Mouse (Mus musculus): ENCODE data around the gene Olfr228.
"Not testable (repeated sequence)": the region's sequence is repeated elsewhere in the genome, so short reads cannot be mapped to it uniquely, and the experiment has no call there.

Olfr228 gene

GRCm38 (mm10) chr2:86487286-86487685 lies at the start of gene Olfr228:
Olfr228 (minus strand) TSS chr2:86487386.
- no peak for DNase-seq (ENCODE audit: low spot score)

- no peak for DNase-seq (ENCODE audit: low spot score)
Observed at GRCm38 (mm10) chr2:86530991-86531390, 43.8 kb upstream of the Olfr228 start.

GRCm38 (mm10) chr2:86508161-86508560 lies 21.0 kb upstream of the Olfr228 start, which contains the start of gene Olfr1076:
Olfr1076 (plus strand) TSS chr2:86508461.
- DNase-seq (ENCODE audit: low spot score) = no peak

- no peak for DNase-seq (ENCODE audit: low spot score)
Observed at GRCm38 (mm10) chr2:86464442-86465109, 22.6 kb downstream of the Olfr228 start.

GRCm38 (mm10) chr2:86460434-86460833 lies 26.8 kb downstream of the Olfr228 start:
- no peak for DNase-seq (ENCODE audit: low spot score)

- DNase-seq (ENCODE audit: low spot score) = no peak
Observed at GRCm38 (mm10) chr2:86456169-86456568, 31.0 kb downstream of the Olfr228 start, which contains the start of gene Olfr1066. Olfr1066 (minus strand) TSS chr2:86456269.

DNA sequence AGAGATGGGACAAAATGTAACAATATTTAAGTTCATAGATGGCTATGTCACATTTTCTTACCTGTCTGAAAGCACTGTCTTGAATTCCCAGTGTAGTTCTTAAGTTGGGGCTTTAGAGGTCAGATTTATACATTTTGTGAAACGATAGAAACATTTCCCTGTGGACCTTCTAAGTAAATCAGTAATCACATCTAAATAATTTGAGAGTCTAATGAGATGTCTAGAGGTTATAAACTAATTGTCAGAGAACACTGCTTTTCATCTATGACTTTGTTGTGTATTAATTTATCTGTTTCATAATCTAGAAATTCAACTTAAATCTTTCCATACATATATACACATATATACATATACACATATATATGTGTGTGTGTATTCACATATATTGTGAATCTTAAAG lies 36.7 kb downstream of the Olfr228 start, which contains the start of gene Olfr1065:
Gene Olfr1065 (minus strand): TSS at position 101 of the 400 bp plus-strand sequence.
- not testable (repeated sequence) for DNase-seq (ENCODE audit: low spot score)

- not testable (repeated sequence) for DNase-seq (ENCODE audit: low spot score)
Observed at GRCm38 (mm10) chr2:86442101-86442500, 45.1 kb downstream of the Olfr228 start.

Measured in T-cell, adult 2 months (primary cell).